Mouse (Mus musculus) limb, embryonic 10.5 days (tissue): Measurements from ENCODE around the gene Entpd2. TPM values are rescaled to one million over a fixed set of nuclear protein-coding genes. Genes with fewer than 3 reads are reported as not detected.

Source experiments
- DNase-seq: peaks from one replicate; pipeline ENCODE4 v3.0.0-alpha.2; 2017; ENCODE audit warnings: low spot score
- H3K27ac ChIP-seq: fragments of 300-500 bp; sonication (generic); 2 replicates; pipeline ENCODE4 v1.5.1; 2016; ENCODE audit warnings: mild to moderate bottlenecking
- H3K27me3 ChIP-seq: fragments of 300-500 bp; sonication (generic); 2 replicates; pipeline ENCODE4 v1.6.1; 2016; ENCODE audit warnings: low read depth, mild to moderate bottlenecking; ENCODE audit not compliant: poor library complexity, severe bottlenecking
- H3K36me3 ChIP-seq: fragments of 300-500 bp; sonication (generic); 2 replicates; pipeline ENCODE4 v1.6.1; 2016; ENCODE audit warnings: mild to moderate bottlenecking, moderate library complexity
- H3K4me1 ChIP-seq: fragments of 300-500 bp; sonication (generic); 2 replicates; pipeline ENCODE4 v1.6.1; 2016
- H3K4me3 ChIP-seq: fragments of 300-500 bp; sonication (generic); 2 replicates; pipeline ENCODE4 v1.5.1; 2016; ENCODE audit warnings: mild to moderate bottlenecking, moderate library complexity
- H3K9me3 ChIP-seq: fragments of 300-500 bp; sonication (generic); replicated peaks from 2 replicates; pipeline ENCODE4 v1.6.1; 2016; ENCODE audit warnings: mild to moderate bottlenecking
- WGBS: fragments of 180-500 bp; shearing (Covaris S2); methylation state at CpG from one replicate; pipeline ENCODE4 v1.1.7; 2016; 5-methylcytosine and 5-hydroxymethylcytosine counted together
- polyA plus RNA-seq: library from polyadenylated mRNA; unstranded; fragments of >200 nt; fragmentation: Nextera tagmentation; extraction: Ambion mirVana; gene quantifications from 2 replicates; pipeline ENCODE4 v1.2.1, GENCODE M21; 2016

The Entpd2 gene
- polyA plus RNA-seq, 1 experiment from 2014 or later: not detected

GRCm38 (mm10) chr2:25365091-25365761 is 30.4 kb upstream of the Entpd2 start, which contains the start of gene Uap1l1:
TSS of gene Uap1l1 (minus strand) at chr2:25365682.
- Histone ChIP-seq H3K4me1 (peaks cover 11% of the 10 kb centered on the region), H3K9me3 (no peaks in the 10 kb centered on the region), H3K27me3 (peaks cover 44% of the 10 kb centered on the region), H3K27ac (peak within 1 kb of the TSS; percentile 61), H3K36me3 (no peaks in the 10 kb centered on the region), H3K4me3 (peak within 1 kb of the TSS; percentile 62)
- peak; percentile 80 for DNase-seq
- WGBS: under 1% methylated on average over 54 of the region's 54 CpGs

- Histone ChIP-seq H3K9me3 (no peaks in the 10 kb centered on the region), H3K27ac (no peak overlapping the region), H3K27me3 (peaks cover 17% of the 10 kb centered on the region), H3K4me1 (peaks cover 38% of the 10 kb centered on the region), H3K36me3 (peaks cover 6% of the 10 kb centered on the region), H3K4me3 (no peak overlapping the region)
- 89% methylated on average over 3 of the region's 3 CpGs for WGBS
- no peak for DNase-seq
Measured at GRCm38 (mm10) chr2:25369996-25370395, 25.7 kb upstream of the Entpd2 start.

DNA sequence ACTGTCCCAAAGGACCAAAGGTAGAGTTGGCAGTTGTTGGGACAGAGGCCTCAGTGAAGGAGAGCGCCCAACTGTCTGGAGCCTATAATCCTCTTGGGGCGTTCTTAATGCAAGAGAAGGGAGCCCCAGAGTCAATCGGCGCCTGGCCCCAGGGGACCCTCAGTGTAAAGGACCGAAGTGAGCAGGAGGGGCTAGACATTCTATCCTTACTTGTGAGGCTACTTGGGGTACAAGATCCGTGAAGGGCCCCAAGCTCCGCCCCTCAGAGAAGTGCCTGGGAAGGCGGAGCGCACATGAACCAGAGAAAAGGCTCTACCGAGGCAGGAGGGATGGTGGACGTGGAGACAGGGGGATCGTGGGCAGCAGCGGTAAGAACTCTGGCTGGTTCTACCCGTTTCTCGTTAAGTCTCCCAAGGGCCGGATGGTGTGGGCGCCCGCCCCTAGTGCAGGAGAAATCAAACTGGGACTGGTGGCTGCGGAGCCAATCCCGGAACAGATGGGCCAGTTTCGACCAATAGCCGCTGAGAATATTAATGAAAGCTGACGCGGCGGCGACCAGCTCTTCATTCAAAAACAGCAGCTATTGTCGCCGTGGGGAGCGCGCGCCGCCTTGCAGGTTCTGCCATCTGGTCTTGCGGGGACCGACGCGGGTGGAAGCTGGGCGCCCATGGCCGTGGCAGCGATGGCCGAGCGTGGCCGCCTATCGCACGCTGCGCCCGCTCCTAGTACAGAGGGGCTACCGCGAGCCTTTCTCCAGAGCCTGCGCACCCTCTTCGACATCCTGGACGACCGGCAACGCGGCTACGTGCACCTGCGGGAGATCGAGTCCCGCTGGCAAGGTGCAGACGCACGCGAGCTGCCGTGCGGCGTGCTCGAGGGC is 23.7 kb upstream of the Entpd2 start, which contains the start of gene Sapcd2:
Sapcd2 (plus strand) TSS at position 558 of the 880 bp plus-strand sequence.
- no peaks in the 10 kb centered on the region for H3K9me3 ChIP-seq
- under 1% methylated on average over 65 of the region's 65 CpGs for WGBS
- peaks cover 31% of the 10 kb centered on the region for H3K4me1 ChIP-seq
- peak within 1 kb of the TSS; percentile 78 for H3K4me3 ChIP-seq
- peaks cover 26% of the 10 kb centered on the region for H3K36me3 ChIP-seq
- peak; percentile 89 for DNase-seq
- H3K27me3 ChIP-seq: no peaks in the 10 kb centered on the region
- peak within 1 kb of the TSS; percentile 92 for H3K27ac ChIP-seq

- Histone ChIP-seq H3K27me3 (no peaks in the 10 kb centered on the region), H3K27ac (peak overlapping the region; percentile 92), H3K4me1 (peaks cover 31% of the 10 kb centered on the region), H3K4me3 (peak overlapping the region; percentile 78), H3K36me3 (peaks cover 34% of the 10 kb centered on the region), H3K9me3 (no peaks in the 10 kb centered on the region)
- WGBS: 2% methylated on average over 42 of the region's 42 CpGs
- DNase-seq: no peak
Measured at GRCm38 (mm10) chr2:25372644-25373391, 22.9 kb upstream of the Entpd2 start.

- WGBS: 43% methylated on average over 2 of the region's 2 CpGs
- DNase-seq: no peak
Measured at GRCm38 (mm10) chr2:25373431-25373830, 22.2 kb upstream of the Entpd2 start.

GRCm38 (mm10) chr2:25376589-25376988 is 19.1 kb upstream of the Entpd2 start:
- H3K4me3 ChIP-seq: no peak overlapping the region
- H3K9me3 ChIP-seq: no peaks in the 10 kb centered on the region
- no peak overlapping the region for H3K27ac ChIP-seq
- DNase-seq: no peak
- 63% methylated on average over 4 of the region's 4 CpGs for WGBS
- no peaks in the 10 kb centered on the region for H3K27me3 ChIP-seq
- H3K4me1 ChIP-seq: peaks cover 27% of the 10 kb centered on the region
- H3K36me3 ChIP-seq: peaks cover 46% of the 10 kb centered on the region

More at GRCm38 (mm10) chr2:25373431-25373830, 22.2 kb upstream of the Entpd2 start:
- H3K9me3 ChIP-seq: no peaks in the 10 kb centered on the region
- peak overlapping the region; percentile 92 for H3K27ac ChIP-seq
- peaks cover 41% of the 10 kb centered on the region for H3K36me3 ChIP-seq
- no peaks in the 10 kb centered on the region for H3K27me3 ChIP-seq
- H3K4me3 ChIP-seq: peak overlapping the region; percentile 78
- peaks cover 31% of the 10 kb centered on the region for H3K4me1 ChIP-seq

GRCm38 (mm10) chr2:25384492-25384891 is 11.2 kb upstream of the Entpd2 start:
- no peaks in the 10 kb centered on the region for H3K27me3 ChIP-seq
- WGBS: 86% methylated on average over 5 of the region's 5 CpGs

GRCm38 (mm10) chr2:25391266-25391665 is 4.4 kb upstream of the Entpd2 start:
- Histone ChIP-seq H3K9me3 (no peaks in the 10 kb centered on the region), H3K27me3 (peaks cover 37% of the 10 kb centered on the region), H3K36me3 (no peaks in the 10 kb centered on the region), H3K27ac (no peak overlapping the region), H3K4me3 (no peak overlapping the region), H3K4me1 (peaks cover 16% of the 10 kb centered on the region)
- WGBS: 76% methylated on average over 5 of the region's 5 CpGs
- DNase-seq: no peak

More at GRCm38 (mm10) chr2:25384492-25384891, 11.2 kb upstream of the Entpd2 start:
- H3K9me3 ChIP-seq: no peaks in the 10 kb centered on the region
- no peak overlapping the region for H3K27ac ChIP-seq
- H3K36me3 ChIP-seq: no peaks in the 10 kb centered on the region
- no peaks in the 10 kb centered on the region for H3K4me1 ChIP-seq
- H3K4me3 ChIP-seq: no peak overlapping the region
- no peak for DNase-seq

GRCm38 (mm10) chr2:25394281-25395221 is 1.1 kb upstream of the Entpd2 start:
- H3K27me3 ChIP-seq: peaks cover 70% of the 10 kb centered on the region

GRCm38 (mm10) chr2:25396597-25396983 is 916 bp downstream of the Entpd2 start:
- Histone ChIP-seq H3K9me3 (no peaks in the 10 kb centered on the region), H3K4me1 (peaks cover 26% of the 10 kb centered on the region), H3K27ac (no peak overlapping the region), H3K36me3 (no peaks in the 10 kb centered on the region), H3K27me3 (peaks cover 90% of the 10 kb centered on the region), H3K4me3 (no peak overlapping the region)
- DNase-seq: no peak
- WGBS: 30% methylated on average over 3 of the region's 3 CpGs

More at GRCm38 (mm10) chr2:25394281-25395221, 1.1 kb upstream of the Entpd2 start:
- no peak overlapping the region for H3K27ac ChIP-seq
- no peak overlapping the region for H3K4me3 ChIP-seq
- no peak for DNase-seq
- no peaks in the 10 kb centered on the region for H3K36me3 ChIP-seq
- 47% methylated on average over 3 of the region's 3 CpGs for WGBS
- H3K4me1 ChIP-seq: peaks cover 26% of the 10 kb centered on the region
- H3K9me3 ChIP-seq: no peaks in the 10 kb centered on the region

- 43% methylated on average over 1 of the region's 1 CpGs for WGBS
- Histone ChIP-seq H3K4me1 (peaks cover 26% of the 10 kb centered on the region), H3K27ac (no peak overlapping the region), H3K27me3 (peaks cover 95% of the 10 kb centered on the region), H3K36me3 (no peaks in the 10 kb centered on the region), H3K9me3 (no peaks in the 10 kb centered on the region), H3K4me3 (no peak overlapping the region)
- no peak for DNase-seq
Measured at GRCm38 (mm10) chr2:25397010-25397409, 1.3 kb downstream of the Entpd2 start.

DNA sequence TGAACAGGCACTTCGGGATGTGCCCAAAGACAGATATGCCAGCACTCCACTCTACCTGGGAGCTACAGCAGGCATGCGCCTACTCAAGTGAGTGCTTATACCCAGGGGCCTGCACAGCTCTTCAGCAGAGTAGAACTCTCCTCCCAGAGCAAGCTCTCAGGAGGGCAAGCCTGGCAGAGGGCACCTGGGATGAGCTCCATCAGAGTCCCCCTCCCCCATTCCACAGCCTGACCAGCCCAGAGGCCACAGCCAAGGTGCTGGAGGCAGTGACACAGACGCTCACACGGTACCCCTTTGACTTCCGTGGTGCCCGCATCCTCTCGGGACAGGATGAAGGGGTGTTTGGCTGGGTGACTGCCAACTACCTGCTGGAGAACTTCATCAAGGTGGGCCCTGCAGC is 2.4 kb downstream of the Entpd2 start:
- WGBS: 92% methylated on average over 7 of the region's 7 CpGs
- no peak overlapping the region for H3K4me3 ChIP-seq
- no peak overlapping the region for H3K27ac ChIP-seq
- H3K4me1 ChIP-seq: peaks cover 30% of the 10 kb centered on the region
- DNase-seq: no peak
- no peaks in the 10 kb centered on the region for H3K36me3 ChIP-seq
- peaks cover 100% of the 10 kb centered on the region for H3K27me3 ChIP-seq
- no peaks in the 10 kb centered on the region for H3K9me3 ChIP-seq
